Mouse (Mus musculus): ENCODE measurements around the gene Magea10. TPM values are rescaled to one million over a fixed set of nuclear protein-coding genes. Genes with fewer than 3 reads are reported as not detected.

The Magea10 gene
- not detected for polyA plus RNA-seq (2014; fragmentation: Illumina TruSeq; extraction: RNeasy Lipid Tissue Mini Kit (QIAGEN cat#74804); ENCODE audit: low read depth, low replicate concordance)

GRCm38 (mm10) chrX:72386758-72387157 lies at the start of gene Magea10:
Magea10 (minus strand) TSS chrX:72386858.

Other genes with a start within 250 kb of the Magea10 start
- not detected for gene Magea4, start 164.8 kb downstream of the Magea10 start, polyA plus RNA-seq (2014; fragmentation: Illumina TruSeq; extraction: RNeasy Lipid Tissue Mini Kit (QIAGEN cat#74804); ENCODE audit: low read depth, low replicate concordance)
- gene Gabre, start 112.1 kb downstream of the Magea10 start, polyA plus RNA-seq (2014; fragmentation: Illumina TruSeq; extraction: RNeasy Lipid Tissue Mini Kit (QIAGEN cat#74804); ENCODE audit: low read depth, low replicate concordance): 2.4 TPM